Mouse (Mus musculus): ENCODE measurements at regions not wholly inside any gene's neighbourhood (a gene's known extent, or its start where the extent isn't known, plus 50 kb on each side); places are given as distances from the start of the nearest gene placed in this dataset.
"Not testable (repeated sequence)": the region's sequence is repeated elsewhere in the genome, so short reads cannot be mapped to it uniquely, and the experiment has no call there.

DNA sequence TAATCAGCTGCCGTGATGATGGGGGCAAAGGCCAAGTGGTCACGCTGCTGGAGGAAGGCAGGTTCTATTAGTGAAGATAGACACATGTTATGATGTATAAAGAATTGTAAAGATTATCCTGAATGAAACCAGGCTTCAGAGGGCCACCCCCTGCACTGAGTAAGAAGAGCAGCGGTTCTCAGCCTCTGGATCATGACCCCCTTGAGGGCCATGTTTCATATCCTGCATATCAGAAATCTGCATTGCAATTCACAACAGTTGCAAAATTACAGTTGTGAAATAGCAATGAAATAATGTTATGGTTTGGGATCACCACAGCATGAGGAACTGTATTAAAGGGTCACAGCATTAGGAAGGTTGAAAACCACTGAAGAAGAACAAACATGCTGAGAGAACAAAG lies 162.5 kb upstream of the Zranb2 start:
- DNase-seq (ENCODE audit: low read depth, low spot score): no peak

GRCm38 (mm10) chr3:157373333-157373732 lies 160.6 kb upstream of the Zranb2 start:
- no peak for DNase-seq (ENCODE audit: low read depth, low spot score)

- DNase-seq (ENCODE audit: low read depth, low spot score): peak; percentile 16
These were observed 159.8 kb upstream of the Zranb2 start for GRCm38 (mm10) chr3:157374178-157374577.

GRCm38 (mm10) chr3:157377531-157377930 lies 156.4 kb upstream of the Zranb2 start:
- DNase-seq (ENCODE audit: low read depth, low spot score): no peak

DNA sequence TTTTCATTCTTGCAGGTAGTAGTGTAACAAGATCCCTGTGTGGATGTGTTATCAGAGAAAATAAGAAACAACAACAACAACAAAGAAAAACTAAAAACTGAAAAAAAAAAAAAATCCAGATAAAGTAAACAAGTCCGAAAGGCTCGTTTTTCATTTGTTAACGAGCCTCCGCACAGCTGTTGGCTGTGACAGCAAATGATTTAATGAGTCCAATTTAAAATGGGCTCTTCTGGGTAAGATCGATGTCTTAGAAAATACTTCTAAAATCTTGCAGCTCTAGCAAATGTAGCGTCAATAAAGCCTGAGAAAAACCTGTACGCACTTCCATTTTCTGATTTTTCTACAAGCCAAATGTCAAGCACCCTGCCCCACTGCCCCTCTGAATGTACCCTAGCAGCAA lies 155.8 kb upstream of the Zranb2 start:
- DNase-seq (ENCODE audit: low read depth, low spot score): no peak

- no peak for DNase-seq (ENCODE audit: low read depth, low spot score)
These were observed 142.1 kb upstream of the Zranb2 start for GRCm38 (mm10) chr3:157391835-157392234.

- no peak for DNase-seq (ENCODE audit: low read depth, low spot score)
These were observed 140.1 kb upstream of the Zranb2 start for GRCm38 (mm10) chr3:157393903-157394302.

DNA sequence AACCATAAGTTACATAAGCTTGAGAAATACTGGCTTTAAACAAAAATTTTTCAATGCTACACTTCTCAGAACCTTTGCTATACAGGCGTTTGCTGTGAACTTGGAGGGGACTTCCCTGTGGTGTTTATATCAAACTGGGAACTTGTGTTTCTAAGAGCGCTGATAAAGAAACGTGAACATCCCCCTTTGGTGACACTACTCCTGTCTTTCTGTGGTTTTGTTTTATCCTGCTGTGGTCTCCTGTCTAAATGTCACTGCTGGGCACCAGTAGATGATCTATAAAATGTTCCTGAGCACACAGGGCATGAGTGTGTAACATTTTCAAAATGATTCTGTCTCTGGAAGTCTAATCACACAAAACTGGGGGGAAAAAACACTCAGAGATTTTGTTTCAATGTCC lies 134.1 kb upstream of the Zranb2 start:
- DNase-seq (ENCODE audit: low read depth, low spot score): no peak

GRCm38 (mm10) chr3:157404054-157404453 lies 129.9 kb upstream of the Zranb2 start:
- no peak for DNase-seq (ENCODE audit: low read depth, low spot score)

- not testable (repeated sequence) for DNase-seq (ENCODE audit: low read depth, low spot score)
These were observed 110.5 kb upstream of the Zranb2 start for GRCm38 (mm10) chr3:157423447-157423846.

DNA sequence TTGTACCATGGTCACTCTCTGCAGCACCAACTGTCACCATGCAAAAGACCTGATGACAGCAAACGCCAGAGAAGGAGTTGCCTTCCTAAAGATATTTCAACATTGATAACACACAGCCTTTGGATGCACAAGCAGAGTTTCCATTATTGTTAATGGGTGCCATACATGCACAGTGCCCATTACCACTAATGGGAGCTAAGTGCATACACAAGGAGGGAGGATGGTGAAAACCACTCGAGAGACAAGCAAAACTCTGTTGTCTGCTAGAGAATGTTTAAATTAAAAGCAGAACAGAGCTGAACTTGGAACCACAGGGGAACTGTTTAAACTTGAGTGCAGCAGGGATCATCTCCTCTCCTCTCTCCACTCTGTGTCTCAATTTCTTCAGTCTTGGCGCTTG lies 107.2 kb upstream of the Zranb2 start:
- no peak for DNase-seq (ENCODE audit: low read depth, low spot score)

DNA sequence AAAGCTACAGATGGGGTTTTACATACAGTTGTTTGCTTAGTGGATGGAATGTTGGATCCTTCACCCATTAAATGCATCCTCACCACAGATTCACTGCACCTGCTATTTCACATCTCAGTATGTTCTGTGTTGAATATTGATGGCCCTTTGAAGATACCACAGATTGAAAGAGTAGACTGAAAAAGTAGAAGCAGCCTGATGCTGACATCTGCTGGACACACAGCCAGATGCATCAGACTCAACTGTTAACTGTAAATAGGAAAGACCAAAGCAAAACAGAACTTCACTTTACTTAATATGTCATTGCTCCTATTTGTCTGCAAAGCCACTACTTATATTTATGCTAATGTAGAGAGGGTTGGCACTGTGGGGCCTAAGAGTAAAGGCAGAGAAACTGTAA lies 84.2 kb upstream of the Zranb2 start:
- peak; percentile 29 for DNase-seq (ENCODE audit: low read depth, low spot score)

- no peak for DNase-seq (ENCODE audit: low read depth, low spot score)
These were observed 62.4 kb upstream of the Zranb2 start for GRCm38 (mm10) chr3:157471600-157471999.

DNA sequence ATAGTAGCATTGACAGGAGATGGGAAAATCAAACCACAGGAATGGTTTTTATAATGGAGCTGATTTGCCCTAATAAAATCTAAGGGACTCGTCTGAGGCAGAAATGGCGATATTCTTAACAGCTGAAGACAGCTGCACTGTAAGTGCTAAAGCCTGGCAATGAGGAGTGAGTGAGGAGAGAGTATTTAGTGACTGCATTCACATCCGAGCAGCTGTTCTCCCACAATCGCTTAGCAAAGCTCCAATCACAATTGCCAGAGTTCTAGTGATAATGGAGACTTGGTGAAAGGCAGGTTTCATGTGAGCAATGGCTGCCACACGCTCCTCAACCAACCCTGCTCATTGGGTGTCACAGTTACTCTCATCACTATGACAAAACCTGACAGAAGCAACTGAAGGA lies 61.3 kb upstream of the Zranb2 start:
- DNase-seq (ENCODE audit: low read depth, low spot score): no peak

DNA sequence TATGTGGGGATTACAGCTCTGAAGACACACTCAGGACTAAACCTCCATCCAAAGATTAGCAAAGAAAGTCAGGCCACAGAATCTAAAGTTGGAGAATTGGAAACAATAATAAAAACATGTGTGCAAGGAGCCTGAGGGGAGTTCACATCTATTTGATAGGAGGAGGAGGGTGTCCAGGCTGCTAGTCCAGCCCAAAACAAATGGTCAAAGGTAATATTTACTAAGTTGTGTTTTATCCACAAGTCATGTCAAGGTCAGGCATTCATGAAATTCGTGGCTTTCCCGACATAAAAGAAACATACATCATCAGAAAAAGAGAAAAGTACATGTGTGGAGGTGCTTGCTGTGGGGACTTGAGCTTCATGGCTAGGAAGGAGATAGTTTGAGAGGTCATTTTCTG lies 56.2 kb upstream of the Zranb2 start:
- DNase-seq (ENCODE audit: low read depth, low spot score): no peak

All from 3T3-L1 (cell line).